Mouse (Mus musculus): ENCODE results near the gene Magi2.
"Not testable (repeated sequence)": the region's sequence is repeated elsewhere in the genome, so short reads cannot be mapped to it uniquely, and the experiment has no call there.

Magi2 gene

DNA sequence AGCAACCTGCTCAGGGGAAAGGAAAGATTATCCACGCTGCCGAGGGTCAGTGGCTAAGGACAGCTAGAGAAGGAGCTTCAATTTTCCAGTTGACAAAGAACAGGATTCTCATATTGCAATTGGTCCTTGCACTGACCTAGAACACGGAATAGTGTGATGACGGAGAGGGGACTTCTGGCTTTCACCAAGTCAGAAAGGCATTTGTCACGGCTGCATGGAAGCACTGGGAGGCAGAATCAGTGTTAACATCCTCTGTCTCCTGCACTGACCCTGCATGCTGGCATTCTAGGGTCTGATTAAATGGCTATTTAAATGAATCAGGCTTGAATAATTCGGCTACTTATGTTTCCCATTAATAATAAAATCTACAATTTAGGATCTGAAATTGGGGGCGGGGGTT is 1455.4 kb downstream of the Magi2 start:
- CTCF ChIA-PET = interaction anchor here in 1 of 4 experiments (0.6 kb wide), 1 partner anchor 15 kb away, joined by 4 read pairs; no protein-coding TSS in a partner anchor
- POLR2A ChIA-PET = no interaction called here

DNA sequence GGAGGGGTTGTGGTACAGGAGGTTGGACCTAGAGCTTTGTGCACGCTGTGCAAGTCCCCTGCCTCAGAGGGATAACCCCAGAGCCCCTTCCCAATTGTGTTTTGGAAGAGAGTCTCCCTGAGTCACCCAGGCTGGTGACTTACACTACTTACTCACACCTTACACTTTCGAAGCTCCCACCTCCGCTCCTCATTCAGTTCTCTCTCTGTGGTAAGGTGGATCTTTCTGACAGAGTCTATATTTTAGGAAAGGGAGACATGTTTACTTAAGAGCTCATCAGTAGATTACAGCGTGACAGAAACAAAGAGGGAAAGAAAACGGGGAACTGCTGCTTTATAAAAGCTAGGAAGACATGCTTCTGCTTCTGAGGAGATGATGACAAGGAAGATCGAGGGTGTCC is 1457.3 kb downstream of the Magi2 start:
- POLR2A ChIA-PET = interaction anchor here in 2 of 4 experiments (0.6 kb wide), 2 partner anchors 10 to 57 kb away, joined by 3 read pairs; no protein-coding TSS in a partner anchor
- CTCF ChIA-PET = no interaction called here

GRCm38 (mm10) chr5:20692230-20692629 is 1465.4 kb downstream of the Magi2 start:
- POLR2A ChIA-PET = no interaction called here
- CTCF ChIA-PET = no interaction called here

- POLR2A ChIA-PET = interaction anchor here in 2 of 4 experiments (0.8 to 1.0 kb wide), 3 partner anchors 23 to 97 kb away, joined by 3 read pairs; no protein-coding TSS in a partner anchor
- CTCF ChIA-PET = interaction anchor here in 2 of 4 experiments (0.5 to 1.0 kb wide), 2 partner anchors 201 to 293 kb away, joined by 3 to 5 read pairs; no protein-coding TSS in a partner anchor
These were observed 1472.3 kb downstream of the Magi2 start for GRCm38 (mm10) chr5:20699116-20699515.

DNA sequence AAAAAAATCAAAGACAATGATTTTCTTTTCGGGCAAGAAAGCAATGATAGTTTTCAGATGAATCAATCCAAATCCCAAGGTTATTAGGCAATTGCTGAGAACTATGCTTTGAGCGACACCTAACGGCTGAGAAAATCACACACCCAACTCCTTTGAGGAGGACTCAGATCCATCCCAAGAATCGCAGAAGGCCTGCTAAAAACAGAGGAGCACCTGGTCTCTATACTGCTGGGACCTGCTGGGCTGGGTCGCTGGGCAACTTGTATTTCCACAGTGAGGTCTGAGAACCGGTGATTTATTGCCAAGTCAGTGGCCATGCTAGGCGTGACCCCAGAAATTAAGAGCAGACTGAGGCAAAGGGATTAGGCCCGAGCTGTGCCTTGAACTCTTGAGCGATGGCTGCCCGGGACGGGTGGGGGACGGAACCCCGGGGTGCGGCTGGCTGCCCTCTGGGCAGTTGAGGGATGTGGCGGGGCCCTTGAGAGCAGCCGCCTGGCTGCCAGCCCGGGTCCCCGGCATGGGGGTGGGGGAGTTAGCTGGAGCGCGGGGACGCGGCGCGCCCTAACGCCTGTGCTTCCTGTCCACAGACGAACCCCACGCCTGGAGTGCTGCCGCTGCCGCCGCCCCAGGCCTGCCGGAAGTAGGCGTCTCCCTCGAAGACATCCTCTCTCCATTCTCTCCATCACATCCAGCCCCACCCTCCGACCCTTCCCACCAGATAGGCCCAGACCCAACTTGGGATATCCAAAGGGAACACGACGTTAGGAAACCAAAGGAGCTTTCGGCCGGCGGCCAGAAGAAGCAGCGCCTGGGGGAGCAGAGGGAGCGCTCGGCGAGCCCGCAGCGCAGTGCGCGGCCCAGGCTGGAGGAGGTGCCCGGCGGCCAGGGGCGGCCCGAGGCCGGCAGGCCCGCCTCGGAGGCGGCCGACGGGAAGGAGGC is 1474.9 kb downstream of the Magi2 start:
- CTCF ChIA-PET = interaction anchor here in 2 of 4 experiments (0.6 to 1.0 kb wide), 4 partner anchors 21 to 156 kb away, joined by 3 to 8 read pairs (median 4); no protein-coding TSS in a partner anchor
- POLR2A ChIA-PET = interaction anchor here (0.6 to 1.7 kb wide), 19 partner anchors 9 to 270 kb away, joined by 3 to 7 read pairs (median 3); partner anchors contain the start of genes Phtf2 (in 1 of the 4) and Tmem60 (in 1 of the 4)

DNA sequence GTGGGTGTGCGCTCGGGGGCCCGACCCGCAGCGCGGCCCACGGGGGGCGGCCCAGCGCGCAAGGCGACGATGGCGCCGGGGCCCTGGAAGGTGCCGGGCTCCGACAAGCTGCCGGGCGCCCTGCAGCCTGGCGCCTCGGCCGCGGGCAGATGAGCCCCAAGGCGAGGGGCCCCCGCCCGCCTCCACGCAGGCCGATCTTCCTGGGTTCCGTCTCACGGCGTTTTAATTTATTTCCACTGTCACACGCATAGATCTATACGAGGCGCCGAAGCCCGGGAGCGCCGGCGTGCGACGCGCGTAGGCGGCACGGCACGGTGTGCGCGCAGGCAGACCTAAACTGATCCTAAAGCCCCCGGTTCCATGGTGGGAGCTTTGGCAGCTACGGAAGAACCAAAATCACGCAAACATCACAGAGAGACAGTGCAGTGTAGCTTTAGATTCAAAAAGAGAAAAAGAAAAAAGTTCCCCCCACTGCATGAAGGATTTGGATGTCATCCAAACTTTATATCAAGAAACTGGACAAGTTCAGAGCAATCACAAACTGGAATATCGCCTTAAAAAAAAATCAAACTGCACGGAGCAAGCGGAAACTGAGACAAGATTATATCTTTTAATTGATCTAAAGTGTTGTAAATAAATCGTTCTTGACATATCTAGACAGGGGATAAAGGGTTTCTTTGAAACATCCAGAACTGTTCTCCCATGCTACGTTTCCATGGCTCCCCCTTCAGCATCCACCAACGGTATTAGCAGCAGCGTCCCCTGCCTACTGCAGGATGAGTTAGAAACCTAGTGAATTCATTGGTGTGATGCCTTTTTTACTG is 1475.9 kb downstream of the Magi2 start:
- CTCF ChIA-PET = interaction anchor here in 1 of 4 experiments (1.0 kb wide), 1 partner anchor 26 kb away, joined by 4 read pairs; no protein-coding TSS in a partner anchor
- POLR2A ChIA-PET = interaction anchor here in 3 of 4 experiments (0.8 to 1.7 kb wide), 21 partner anchors 8 to 269 kb away, joined by 3 to 7 read pairs (median 3); partner anchors contain the start of genes Phtf2 (in 1 of the 3) and Tmem60 (in 1 of the 3)

- ChIA-PET POLR2A (interaction anchor here in 3 of 4 experiments (0.8 to 1.3 kb wide), 7 partner anchors 8 to 265 kb away, joined by 3 to 4 read pairs (median 3); no protein-coding TSS in a partner anchor), CTCF (no interaction called here)
These were observed 1476.5 kb downstream of the Magi2 start for GRCm38 (mm10) chr5:20703304-20703700.

GRCm38 (mm10) chr5:20703971-20704575 is 1477.2 kb downstream of the Magi2 start:
- CTCF ChIA-PET = no interaction called here
- POLR2A ChIA-PET = interaction anchor here in 1 of 4 experiments (1.1 kb wide), 1 partner anchor 8 kb away, joined by 3 read pairs; no protein-coding TSS in a partner anchor

- CTCF ChIA-PET = no interaction called here
- POLR2A ChIA-PET = interaction anchor here in 2 of 4 experiments (0.7 to 1.4 kb wide), 2 partner anchors 14 to 37 kb away, joined by 3 read pairs; no protein-coding TSS in a partner anchor
These were observed 1478.0 kb downstream of the Magi2 start for GRCm38 (mm10) chr5:20704886-20705285.

GRCm38 (mm10) chr5:20706322-20707282 is 1479.8 kb downstream of the Magi2 start:
- POLR2A ChIA-PET, CTCF ChIA-PET: not testable (repeated sequence)

GRCm38 (mm10) chr5:20710845-20711244 is 1484.0 kb downstream of the Magi2 start:
- CTCF ChIA-PET = not testable (repeated sequence)

DNA sequence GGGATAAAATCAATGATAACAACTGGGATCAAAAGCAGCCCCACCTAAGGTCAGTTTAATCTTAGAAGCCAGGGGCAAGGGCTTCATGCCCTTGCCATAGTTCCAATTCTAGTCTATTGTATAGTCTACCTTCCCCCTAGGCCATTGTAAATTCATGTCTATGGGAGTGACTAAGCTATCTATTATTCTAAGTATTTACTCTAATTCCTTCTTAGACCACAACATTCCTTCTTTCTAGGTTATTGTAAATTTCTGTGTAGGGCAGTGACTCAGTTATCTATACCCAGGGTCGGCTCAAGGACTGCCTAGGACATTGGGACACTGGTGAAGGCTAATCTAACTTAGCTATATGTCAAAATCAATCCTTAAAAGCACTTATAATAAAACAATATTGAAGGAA is 1487.8 kb downstream of the Magi2 start:
- POLR2A ChIA-PET = interaction anchor here in 1 of 4 experiments (1.4 kb wide), 1 partner anchor 112 kb away, joined by 3 read pairs; no protein-coding TSS in a partner anchor
- CTCF ChIA-PET = not testable (repeated sequence)

More at GRCm38 (mm10) chr5:20710845-20711244, 1484.0 kb downstream of the Magi2 start:
- POLR2A ChIA-PET = interaction anchor here in 3 of 4 experiments (0.7 to 1.3 kb wide), 6 partner anchors 8 to 37 kb away, joined by 3 to 4 read pairs (median 3); no protein-coding TSS in a partner anchor

DNA sequence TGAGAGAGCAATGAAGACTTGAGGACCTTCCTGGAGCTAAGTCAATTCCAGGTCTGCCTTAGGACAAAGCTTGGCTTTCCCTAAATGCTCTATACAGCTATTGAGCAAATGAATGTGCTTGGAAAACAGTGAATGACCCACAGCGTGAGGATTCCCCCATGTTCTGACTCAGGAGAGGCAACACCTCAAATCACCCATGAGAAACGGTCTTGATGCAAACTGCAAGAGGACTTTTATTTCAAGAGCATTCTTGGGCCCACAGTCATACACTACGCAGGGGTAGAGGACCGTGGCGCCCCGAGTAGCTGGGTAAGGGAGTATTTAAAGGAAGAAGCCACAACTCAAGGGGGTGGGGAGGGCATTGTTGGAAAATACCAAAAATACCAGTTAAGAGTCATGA is 1489.1 kb downstream of the Magi2 start:
- CTCF ChIA-PET, POLR2A ChIA-PET: not testable (repeated sequence)

DNA sequence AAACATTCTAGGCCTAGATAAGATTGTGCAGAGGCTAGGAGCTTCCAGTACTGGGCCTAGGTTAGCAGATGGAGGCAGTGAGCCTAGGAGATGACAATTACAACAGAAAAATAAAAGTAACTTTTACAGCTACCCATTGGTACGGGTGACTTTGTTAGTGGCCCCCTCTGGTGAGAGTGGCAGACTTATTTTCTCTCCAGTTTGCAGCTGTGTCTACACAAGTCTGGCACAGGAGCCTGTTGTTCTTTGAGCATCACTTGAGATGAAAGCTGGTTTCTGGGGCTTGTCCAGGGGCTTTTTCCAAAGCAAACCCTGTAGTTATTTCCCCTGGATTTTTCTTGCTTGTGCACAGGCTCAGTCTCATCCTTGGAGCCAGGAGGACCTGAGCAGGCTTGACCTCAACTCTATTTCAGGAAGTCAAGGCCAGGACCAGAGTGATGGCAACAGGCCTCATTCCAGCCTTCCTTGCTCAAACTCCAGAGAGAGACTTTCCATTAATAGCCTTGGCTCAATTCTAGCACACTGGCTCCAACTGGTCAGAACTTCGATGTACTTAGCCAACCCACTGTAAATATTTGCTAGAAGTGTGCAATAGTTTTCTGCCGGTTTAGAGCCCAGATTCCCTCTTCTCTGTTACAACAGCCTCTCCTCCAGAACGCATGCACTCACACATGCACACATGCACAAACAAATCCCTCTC is 1493.5 kb downstream of the Magi2 start:
- POLR2A ChIA-PET = no interaction called here
- CTCF ChIA-PET = no interaction called here

GRCm38 (mm10) chr5:20723226-20723625 is 1496.4 kb downstream of the Magi2 start:
- CTCF ChIA-PET = not testable (repeated sequence)
- POLR2A ChIA-PET = interaction anchor here in 1 of 4 experiments (0.7 kb wide), 1 partner anchor 452 kb away, joined by 5 read pairs; no protein-coding TSS in a partner anchor

DNA sequence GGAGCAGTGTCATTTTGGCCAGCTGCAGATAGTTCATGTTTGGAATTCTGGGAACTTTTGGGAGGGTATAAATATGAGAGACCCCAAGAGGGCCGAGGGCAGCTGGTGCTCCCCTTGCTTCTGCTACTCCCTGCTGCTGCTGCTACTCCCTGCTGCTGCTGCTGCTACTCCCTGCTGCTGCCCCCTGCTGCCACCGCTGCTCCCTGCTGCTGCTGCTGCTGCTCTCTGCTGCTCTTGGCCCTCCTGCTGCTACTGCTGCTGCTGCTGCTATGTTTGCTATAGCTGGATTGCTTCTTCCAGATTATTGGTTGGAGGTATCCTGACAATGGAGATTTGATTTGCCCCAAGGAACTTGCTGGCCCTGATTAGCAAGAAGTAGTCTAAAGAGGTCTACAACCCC is 1512.0 kb downstream of the Magi2 start:
- CTCF ChIA-PET = interaction anchor here in 1 of 4 experiments (0.6 kb wide), 1 partner anchor 192 kb away, joined by 5 read pairs; no protein-coding TSS in a partner anchor
- POLR2A ChIA-PET = no interaction called here

GRCm38 (mm10) chr5:20741193-20741592 is 1514.4 kb downstream of the Magi2 start:
- POLR2A ChIA-PET = interaction anchor here (0.9 to 1.9 kb wide), 10 partner anchors 9 to 167 kb away, joined by 3 to 10 read pairs (median 4); no protein-coding TSS in a partner anchor
- CTCF ChIA-PET = no interaction called here

All from embryonic stem cell, embryonic (primary cell).